Mouse (Mus musculus) gastrocnemius, postnatal 25 days (tissue): ENCODE measurements around the gene Slc4a5. TPM values are rescaled to one million over a fixed set of nuclear protein-coding genes. Genes with fewer than 3 reads are reported as not detected.

Experiments
- DNase-seq: peaks from one replicate; pipeline ENCODE4 v3.0.0; 2022
- total RNA-seq, 2 experiments: library from RNA; stranded (reverse); gene quantifications; 1 replicate in 1 of 2; 2 replicates in 1 of 2; pipeline ENCODE4 v1.2.3; 2021

Gene Slc4a5
- total RNA-seq, 2 experiments from 2014 or later, result not detected

GRCm38 (mm10) chr6:83233306-83233705 lies 13.7 kb downstream of the Slc4a5 start:
- DNase-seq, result no peak

DNA sequence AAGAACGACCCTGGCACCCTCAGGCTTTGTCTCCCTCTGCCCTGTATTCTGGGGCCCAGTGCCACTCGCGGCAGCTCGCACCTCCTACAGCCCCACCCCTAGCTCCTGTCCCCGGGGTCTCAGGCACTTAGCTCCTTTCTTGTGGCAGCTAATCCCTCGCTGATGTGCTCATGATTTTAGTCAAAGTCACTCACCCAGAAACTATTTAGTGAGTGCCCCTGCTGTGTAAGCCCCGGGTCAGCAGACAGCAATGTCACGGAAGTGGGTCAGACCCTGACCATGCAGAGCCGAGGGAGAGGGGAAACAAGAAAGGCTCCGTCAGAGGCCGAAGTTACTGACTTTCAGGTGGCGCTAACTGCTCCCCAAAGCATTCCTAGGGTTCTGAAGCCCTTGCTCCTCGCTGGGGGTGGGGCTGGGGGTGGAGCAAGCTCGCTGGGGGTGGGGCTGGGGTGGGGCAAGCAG lies 14.7 kb downstream of the Slc4a5 start:
- no peak for DNase-seq

GRCm38 (mm10) chr6:83237123-83237522 lies 17.5 kb downstream of the Slc4a5 start:
- DNase-seq, result no peak

GRCm38 (mm10) chr6:83244422-83245061 lies 24.9 kb downstream of the Slc4a5 start:
- no peak for DNase-seq

GRCm38 (mm10) chr6:83245134-83245533 lies 25.5 kb downstream of the Slc4a5 start:
- no peak for DNase-seq

DNA sequence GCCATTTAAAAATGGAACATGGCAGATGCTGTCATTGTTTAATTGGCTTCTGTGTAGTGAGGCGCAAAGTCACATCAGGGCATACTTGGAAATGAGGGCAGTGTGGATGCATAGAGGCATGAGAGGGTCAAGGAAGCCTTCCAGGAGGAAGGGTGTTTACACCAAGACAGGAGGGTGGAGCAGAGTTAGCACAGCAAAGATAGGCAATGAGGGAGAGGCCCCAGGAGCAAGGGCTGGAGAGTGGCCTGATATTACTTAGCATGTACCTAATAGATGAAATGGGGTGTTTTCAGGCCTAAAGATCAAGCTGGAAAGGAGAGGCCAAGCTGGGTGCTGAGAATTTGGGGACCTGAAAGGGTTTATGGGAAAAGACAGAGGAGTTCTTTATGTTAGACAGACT lies 26.4 kb downstream of the Slc4a5 start:
- no peak for DNase-seq

DNA sequence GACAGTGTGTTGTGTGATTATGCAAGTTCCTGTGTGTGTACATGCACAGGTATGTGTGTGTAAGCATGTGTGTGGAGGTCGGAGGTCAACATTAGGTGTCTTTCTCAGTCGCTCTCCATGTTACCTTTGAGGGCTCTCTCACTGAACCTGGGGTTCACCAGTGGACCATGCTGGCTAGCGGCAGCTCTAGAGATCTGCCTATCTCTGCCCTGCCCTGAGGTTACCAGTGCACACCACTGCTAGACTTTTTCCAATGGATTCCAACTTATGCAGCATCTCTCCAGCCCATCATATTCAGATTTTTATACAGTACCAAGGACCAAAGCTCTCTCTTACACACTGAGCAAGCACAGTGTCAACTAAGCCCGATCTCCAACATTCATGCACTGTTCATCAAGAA lies 27.1 kb downstream of the Slc4a5 start:
- no peak for DNase-seq

GRCm38 (mm10) chr6:83247153-83247552 lies 27.5 kb downstream of the Slc4a5 start:
- no peak for DNase-seq

DNA sequence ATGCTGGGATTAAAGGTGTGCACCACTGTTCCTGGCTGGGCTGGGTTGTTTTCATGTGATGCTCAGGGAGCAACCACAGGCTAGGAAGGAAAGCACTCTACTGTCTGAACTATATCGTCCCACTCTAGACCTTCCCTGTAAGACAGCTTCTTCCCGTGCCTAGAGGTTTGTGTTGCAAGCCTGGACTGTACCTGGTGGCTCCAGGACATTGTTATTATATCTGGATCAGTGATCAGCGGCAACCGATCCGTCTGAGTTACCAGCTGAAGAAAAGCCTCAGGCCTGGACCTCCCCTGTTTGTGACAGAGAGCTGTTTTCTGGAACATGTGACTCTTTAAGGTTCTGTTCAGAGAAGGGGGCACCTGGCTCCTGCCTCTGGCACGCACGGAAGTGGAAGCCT lies 34.6 kb downstream of the Slc4a5 start:
- DNase-seq, result no peak

GRCm38 (mm10) chr6:83264516-83264915 lies 44.9 kb downstream of the Slc4a5 start:
- no peak for DNase-seq

- no peak for DNase-seq
Measured at GRCm38 (mm10) chr6:83265253-83265652, 45.6 kb downstream of the Slc4a5 start.

- no peak for DNase-seq
Measured at GRCm38 (mm10) chr6:83265653-83266052, 46.0 kb downstream of the Slc4a5 start.

GRCm38 (mm10) chr6:83267616-83268015 lies 48.0 kb downstream of the Slc4a5 start:
- DNase-seq, result no peak

GRCm38 (mm10) chr6:83268144-83269010 lies 48.7 kb downstream of the Slc4a5 start:
- peak; percentile 87 for DNase-seq

DNA sequence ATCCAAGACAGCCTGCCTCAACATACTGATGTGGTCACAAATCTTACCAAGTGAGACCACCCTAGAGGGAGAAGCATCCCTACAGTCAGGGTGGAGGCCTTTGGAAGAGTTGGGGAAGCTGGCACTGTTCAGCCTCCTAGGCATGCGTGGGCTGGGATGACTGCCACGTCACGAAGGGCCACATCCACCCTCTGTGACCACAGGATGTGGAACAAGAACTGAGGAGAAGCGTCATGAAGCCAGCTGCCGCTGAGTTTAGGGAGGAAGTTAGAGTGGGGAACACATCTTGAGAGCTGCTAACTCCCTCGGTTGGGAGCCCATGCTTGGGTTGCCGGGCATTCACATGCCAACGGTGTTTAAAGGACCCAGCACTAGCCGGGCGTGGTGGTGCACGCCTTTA lies 54.1 kb downstream of the Slc4a5 start:
- DNase-seq, result no peak

DNA sequence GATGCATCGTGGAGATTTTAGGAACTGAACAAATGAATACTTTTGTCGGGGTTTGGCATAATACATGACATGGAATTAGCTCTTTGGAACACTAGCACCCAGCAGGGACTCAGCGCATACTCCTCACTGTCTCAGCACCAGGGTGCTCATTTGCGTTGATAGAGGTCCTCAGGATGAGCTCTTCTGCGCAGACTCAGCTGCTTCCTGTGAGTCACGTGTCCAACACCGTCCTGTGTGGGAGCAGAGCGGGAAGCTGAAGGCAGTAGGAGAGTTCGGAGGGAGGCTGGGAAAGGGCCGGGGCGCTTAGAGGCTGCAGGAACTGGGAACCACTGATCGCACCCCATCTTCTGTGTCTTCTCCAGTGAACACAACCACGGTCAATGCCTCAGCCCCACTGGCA lies 57.5 kb downstream of the Slc4a5 start:
- no peak for DNase-seq

- DNase-seq, result no peak
Measured at GRCm38 (mm10) chr6:83278881-83279280, 59.3 kb downstream of the Slc4a5 start.

GRCm38 (mm10) chr6:83280256-83280955 lies 60.8 kb downstream of the Slc4a5 start:
- DNase-seq, result no peak

DNA sequence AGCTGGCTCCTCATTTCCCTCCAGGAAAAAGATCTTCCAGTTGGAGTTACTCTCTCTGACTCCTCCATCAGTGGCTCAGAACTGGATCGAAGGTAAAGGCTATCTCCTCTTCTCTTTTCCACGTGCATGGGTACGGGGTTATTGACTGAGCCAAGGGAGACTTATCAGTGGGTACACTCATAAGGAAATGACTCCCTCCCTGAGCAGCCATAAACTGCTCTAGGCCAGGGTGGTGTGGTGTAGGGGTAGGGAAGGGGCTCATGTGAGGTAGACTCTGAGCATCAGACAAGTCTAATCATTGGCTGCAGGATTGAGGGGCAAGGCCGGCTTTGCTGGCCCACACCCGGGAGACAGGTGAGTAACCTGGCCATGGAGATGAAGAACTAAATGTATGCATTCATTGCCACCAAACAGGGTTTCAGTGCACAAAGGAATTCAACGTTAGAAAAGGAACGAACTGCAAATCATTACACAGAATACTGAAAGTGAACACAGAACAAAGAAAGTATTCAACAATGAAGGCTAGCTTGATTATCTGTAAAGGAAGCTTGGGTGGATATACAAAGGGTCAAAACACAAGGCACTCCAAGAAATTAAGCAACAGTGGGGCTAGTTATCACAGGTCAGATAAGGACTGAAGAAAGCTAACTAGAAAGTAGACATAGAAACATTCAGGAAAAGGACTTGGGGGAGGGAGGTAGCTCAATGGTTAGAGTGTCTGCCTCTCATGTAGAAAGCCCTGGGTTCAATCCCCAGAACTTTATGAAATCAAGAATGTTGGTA lies 81.0 kb downstream of the Slc4a5 start:
- no peak for DNase-seq

DNA sequence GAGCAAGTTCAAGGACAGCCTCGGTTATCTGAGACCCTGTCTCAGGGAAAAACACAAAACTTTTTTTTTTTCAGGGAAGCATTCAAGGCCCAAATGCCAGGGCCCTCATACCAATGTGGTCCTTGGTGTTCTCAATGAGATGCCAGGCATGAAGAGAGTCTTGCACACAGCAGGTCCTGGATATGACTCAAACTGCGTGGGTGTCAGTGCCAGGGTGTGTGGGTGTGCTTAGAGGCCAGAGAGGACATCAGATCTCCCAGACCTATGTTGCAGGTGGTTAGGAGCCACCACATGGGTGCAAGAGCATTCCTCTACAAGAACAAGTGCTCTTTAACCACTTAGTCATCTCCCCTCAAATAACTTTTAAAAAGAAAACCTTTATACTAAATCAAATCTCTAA lies 81.7 kb downstream of the Slc4a5 start:
- DNase-seq, result no peak

DNA sequence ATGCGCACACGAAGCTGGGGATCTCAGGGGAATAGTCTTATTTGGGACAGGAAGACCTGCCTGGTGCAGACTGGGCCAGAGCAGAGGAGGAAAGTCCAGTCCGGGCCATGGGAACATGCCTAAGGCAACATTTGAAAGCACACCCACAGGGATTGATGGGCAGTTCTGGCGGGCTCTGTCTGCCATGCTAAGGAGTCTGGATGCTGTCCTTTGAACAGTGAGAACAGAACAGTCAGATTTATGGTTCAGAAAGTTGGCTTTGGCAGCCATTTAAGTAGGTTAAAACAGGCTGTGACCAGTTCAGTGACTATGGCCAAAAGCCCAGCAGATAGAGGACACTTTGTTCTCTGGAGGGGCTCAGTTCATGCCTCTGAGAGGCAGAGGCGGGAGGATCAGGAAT lies 82.6 kb downstream of the Slc4a5 start:
- DNase-seq, result no peak

GRCm38 (mm10) chr6:83309017-83309416 lies 89.4 kb downstream of the Slc4a5 start:
- no peak for DNase-seq
